Mouse (Mus musculus) lung, postnatal 0 days (tissue): ENCODE results near the gene Csdc2. TPM values are rescaled to one million over a fixed set of nuclear protein-coding genes. Genes with fewer than 3 reads are reported as not detected.

Experiments
- ATAC-seq: fragments of 200-750 bp; cut with Nextera tagmentation; 2 replicates; pipeline ENCODE4 v1.8.0; 2017; ENCODE audit warnings: moderate library complexity
- DNase-seq: peaks from one replicate; pipeline ENCODE4 v3.0.0-alpha.2; 2016; ENCODE audit warnings: low spot score
- H3K27ac ChIP-seq: fragments of 300-500 bp; sonication (generic); 2 replicates; pipeline ENCODE4 v1.5.1; 2014; ENCODE audit warnings: antibody characterized with exemption, mild to moderate bottlenecking, low read length, mixed read lengths
- H3K27me3 ChIP-seq: fragments of 300-500 bp; sonication (generic); replicated peaks from 2 replicates; pipeline ENCODE4 v1.6.1; 2014; ENCODE audit warnings: low read length, mixed read lengths; ENCODE audit not compliant: insufficient read depth
- H3K36me3 ChIP-seq: fragments of 300-500 bp; sonication (generic); 2 replicates; pipeline ENCODE4 v1.6.1; 2014; ENCODE audit warnings: low read length, mixed read lengths; ENCODE audit not compliant: insufficient read depth
- H3K4me1 ChIP-seq: fragments of 300-500 bp; sonication (generic); 2 replicates; pipeline ENCODE4 v1.6.1; 2014; ENCODE audit warnings: antibody characterized with exemption, low read depth, low read length, mixed read lengths; ENCODE audit not compliant: insufficient read depth
- H3K4me2 ChIP-seq: fragments of 300-500 bp; sonication (generic); replicated peaks from 2 replicates; pipeline ENCODE4 v1.6.1; 2014; ENCODE audit warnings: low read depth, mild to moderate bottlenecking, low read length, moderate library complexity, mixed read lengths
- H3K4me3 ChIP-seq: fragments of 300-500 bp; sonication (generic); 2 replicates; pipeline ENCODE4 v1.5.1; 2014; ENCODE audit warnings: low read depth, low read length
- H3K9ac ChIP-seq: fragments of 300-500 bp; sonication (generic); replicated peaks from 2 replicates; pipeline ENCODE4 v1.6.1; 2014; ENCODE audit warnings: low read depth, mild to moderate bottlenecking
- H3K9me3 ChIP-seq: fragments of 300-500 bp; sonication (generic); 2 replicates; pipeline ENCODE4 v1.6.1; 2016; ENCODE audit warnings: low read length, mixed read lengths
- CTCF ChIP-seq: IDR thresholded peaks from 2 replicates; pipeline ENCODE4 v1.5.1; 2016; ENCODE audit warnings: antibody characterized with exemption, mild to moderate bottlenecking
- EP300 ChIP-seq: IDR thresholded peaks from 2 replicates; pipeline ENCODE4 v1.6.1; 2016; ENCODE audit warnings: antibody characterized with exemption, mild to moderate bottlenecking, control low read depth
- WGBS: fragments of 180-500 bp; shearing (Covaris S2); extraction: QIAGEN DNeasy Blood & Tissue Kit; methylation state at CpG from one replicate; pipeline ENCODE4 v1.1.7; 2014; 5-methylcytosine and 5-hydroxymethylcytosine counted together
- polyA plus RNA-seq: library from polyadenylated mRNA; unstranded; fragments of >200 nt; fragmentation: Nextera tagmentation; extraction: Ambion mirVana; gene quantifications from 2 replicates; pipeline ENCODE4 v1.2.1, GENCODE M21; 2015

Csdc2 gene
- polyA plus RNA-seq, 1 experiment from 2014 or later = 3.8 TPM

DNA sequence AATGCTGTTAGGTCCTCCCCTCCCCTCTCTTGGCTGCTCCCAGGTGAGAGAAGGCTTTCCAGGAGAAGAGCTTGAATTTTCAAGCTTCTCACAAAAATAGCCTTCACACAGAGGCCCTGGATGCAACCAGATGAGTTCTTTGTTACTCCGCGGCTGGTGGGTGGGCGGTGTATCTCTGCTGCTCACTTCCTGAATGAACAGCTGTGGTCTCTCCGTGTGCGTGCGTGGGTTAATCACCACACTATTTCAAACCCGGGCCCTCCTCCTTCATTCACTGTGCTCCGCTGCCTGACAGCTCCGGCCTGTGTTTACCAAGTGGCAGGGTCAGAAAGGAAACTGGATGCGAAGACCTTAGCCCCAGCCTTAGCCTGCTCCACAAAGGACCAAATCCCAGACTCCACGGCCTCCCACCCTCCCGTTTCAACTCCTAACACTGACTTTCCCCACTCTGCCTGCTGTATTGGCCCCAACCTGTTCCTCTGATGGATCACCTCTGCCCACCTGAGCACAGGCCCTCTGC, 3.5 kb upstream of the Csdc2 start:
- no peaks in the 10 kb centered on the region; the same call in 1 of the 2 replicates for H3K4me1 ChIP-seq
- no peak overlapping the region for H3K9ac ChIP-seq
- no peak overlapping the region for H3K4me3 ChIP-seq
- H3K27ac ChIP-seq = no peak overlapping the region
- TF ChIP-seq CTCF (no peak), EP300 (no peak)
- 12% methylated on average over 12 of the region's 12 CpGs for WGBS
- no peaks in the 10 kb centered on the region for H3K36me3 ChIP-seq
- ATAC-seq (peak; percentile 8; the same call in 1 of the 2 replicates), DNase-seq (no peak)
- H3K9me3 ChIP-seq = no peaks in the 10 kb centered on the region
- no peak overlapping the region for H3K4me2 ChIP-seq
- H3K27me3 ChIP-seq = no peaks in the 10 kb centered on the region

DNA sequence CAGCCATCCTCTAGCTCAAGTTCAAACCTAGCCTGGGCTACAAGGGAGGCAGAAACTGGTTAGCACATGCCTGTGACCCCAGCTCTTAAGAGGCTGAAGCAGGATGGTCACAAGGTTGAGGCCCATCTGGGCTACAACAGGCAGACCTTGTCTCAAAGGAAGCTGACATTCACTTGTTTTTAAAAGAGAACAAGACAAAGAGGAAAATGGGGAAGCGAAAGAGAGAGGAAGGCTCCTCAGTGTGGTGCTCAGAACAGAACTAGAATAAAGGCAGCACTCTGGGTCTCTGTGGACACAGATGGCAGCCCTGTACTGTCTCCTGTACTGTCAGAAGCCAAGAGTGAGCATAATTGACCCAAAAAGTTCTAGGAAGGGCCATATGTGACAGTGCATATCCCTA, 2.6 kb upstream of the Csdc2 start:
- no peak for ATAC-seq
- TF ChIP-seq CTCF = no peak
- no peak for TF ChIP-seq EP300
- Histone ChIP-seq H3K9me3 (no peaks in the 10 kb centered on the region), H3K4me1 (no peaks in the 10 kb centered on the region; the same call in 1 of the 2 replicates), H3K27ac (no peak overlapping the region), H3K4me2 (no peak overlapping the region), H3K9ac (no peak overlapping the region), H3K4me3 (no peak overlapping the region), H3K27me3 (no peaks in the 10 kb centered on the region), H3K36me3 (no peaks in the 10 kb centered on the region)
- 89% methylated on average over 1 of the region's 1 CpGs for WGBS
- no peak for DNase-seq

DNA sequence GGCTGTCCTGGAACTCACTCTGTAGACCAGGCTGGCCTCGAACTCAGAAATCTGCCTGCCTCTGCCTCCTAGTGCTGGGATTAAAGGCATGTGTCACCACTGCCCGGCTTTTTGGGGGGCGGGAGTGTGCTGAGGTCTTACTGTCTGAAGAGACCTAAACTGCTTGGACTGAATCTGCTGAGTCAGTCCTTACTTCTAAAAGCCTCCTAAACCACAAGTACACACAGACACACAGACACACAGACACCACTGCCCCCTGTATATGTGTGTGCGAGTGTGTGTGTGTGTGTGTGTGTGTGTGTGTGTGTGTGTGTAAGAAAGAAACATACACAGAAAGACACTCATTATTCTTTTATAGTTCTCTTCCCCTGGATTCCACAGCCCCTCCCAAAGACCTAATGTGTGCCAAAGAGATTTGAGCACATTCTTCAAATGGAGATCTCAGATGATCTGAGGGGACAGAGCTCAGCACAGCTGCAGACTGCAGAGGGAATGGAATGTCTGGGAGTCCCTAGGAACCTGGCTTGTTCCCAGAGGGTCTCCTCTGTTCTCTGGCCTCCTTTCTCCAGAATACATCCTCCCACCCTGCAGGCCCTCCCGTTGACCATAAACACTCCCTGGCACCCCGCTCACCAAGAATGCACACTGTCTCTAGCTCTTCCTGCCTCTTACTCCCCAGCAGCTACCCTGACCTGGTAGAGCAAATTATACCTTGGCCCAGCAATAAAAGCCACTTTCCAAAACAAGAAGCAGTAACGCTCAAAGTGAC, 506 bp upstream of the Csdc2 start:
- no peak overlapping the region for H3K27ac ChIP-seq
- no peak overlapping the region for H3K9ac ChIP-seq

DNA sequence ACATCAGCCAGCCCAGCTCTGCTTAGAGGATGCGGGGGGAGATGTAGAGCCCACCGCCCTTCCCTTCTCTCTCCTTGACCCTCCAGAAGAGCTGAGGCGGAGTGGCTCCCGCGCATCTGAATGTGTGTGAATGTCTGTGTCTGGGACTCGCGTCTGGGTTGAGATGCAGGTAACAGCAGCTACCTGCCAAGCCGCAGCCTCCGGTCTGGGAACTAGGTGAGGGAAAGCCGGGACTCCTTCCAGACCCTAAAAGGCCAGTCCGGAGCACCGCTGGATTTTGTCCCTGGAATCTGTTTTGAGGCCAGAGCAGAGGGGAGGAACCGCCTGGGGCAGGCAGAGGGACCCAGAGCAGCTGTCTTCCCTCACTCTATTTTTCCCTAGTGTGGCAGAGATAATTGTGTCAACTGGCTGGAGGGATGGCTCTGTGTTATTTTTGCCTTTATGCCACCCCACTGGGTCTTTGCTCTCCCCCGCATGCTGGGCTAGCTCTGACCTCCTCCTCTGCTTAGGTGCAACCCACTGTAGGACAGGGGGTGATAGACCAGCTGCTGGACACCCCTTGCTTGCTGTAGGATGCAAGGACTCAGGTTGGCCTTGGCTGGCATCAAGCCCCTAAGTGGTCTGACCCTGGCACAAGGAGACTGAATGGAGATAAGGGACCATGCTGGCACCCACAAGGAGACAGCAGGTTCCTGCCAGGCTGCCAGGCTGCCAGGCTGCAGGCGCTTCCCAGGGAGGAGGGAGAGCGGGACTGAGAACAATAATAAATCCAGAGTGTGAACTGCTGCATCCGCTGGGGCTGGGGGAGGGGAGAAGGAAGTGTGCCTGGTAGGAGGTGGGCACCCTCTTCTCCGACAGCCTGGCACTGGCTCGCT, 776 bp downstream of the Csdc2 start:
- ATAC-seq = peak; percentile 29
- H3K4me3 ChIP-seq = peak overlapping the region; percentile 25
- peak overlapping the region; percentile 38; the same call in 1 of the 2 replicates for H3K27ac ChIP-seq
- DNase-seq = peak; percentile 39
- no peaks in the 10 kb centered on the region; the same call in 1 of the 2 replicates for H3K4me1 ChIP-seq
- no peaks in the 10 kb centered on the region for H3K9me3 ChIP-seq
- H3K36me3 ChIP-seq = no peaks in the 10 kb centered on the region
- 8% methylated on average over 17 of the region's 19 CpGs for WGBS
- H3K4me2 ChIP-seq = peak overlapping the region; percentile 44
- H3K27me3 ChIP-seq = no peaks in the 10 kb centered on the region
- TF ChIP-seq CTCF (no peak), EP300 (no peak)
- H3K9ac ChIP-seq = no peak overlapping the region; the same call in 1 of the 2 replicates

More for the DNA sequence above, 506 bp upstream of the Csdc2 start:
- WGBS = 53% methylated on average over 7 of the region's 7 CpGs
- Histone ChIP-seq H3K4me2 (peak overlapping the region; percentile 44; the same call in 1 of the 2 replicates), H3K9me3 (no peaks in the 10 kb centered on the region), H3K4me1 (no peaks in the 10 kb centered on the region; the same call in 1 of the 2 replicates), H3K36me3 (no peaks in the 10 kb centered on the region), H3K27me3 (no peaks in the 10 kb centered on the region), H3K4me3 (no peak overlapping the region)
- ATAC-seq (peak; percentile 23; the same call in 1 of the 2 replicates), DNase-seq (no peak)
- TF ChIP-seq EP300 (no peak), CTCF (no peak)

DNA sequence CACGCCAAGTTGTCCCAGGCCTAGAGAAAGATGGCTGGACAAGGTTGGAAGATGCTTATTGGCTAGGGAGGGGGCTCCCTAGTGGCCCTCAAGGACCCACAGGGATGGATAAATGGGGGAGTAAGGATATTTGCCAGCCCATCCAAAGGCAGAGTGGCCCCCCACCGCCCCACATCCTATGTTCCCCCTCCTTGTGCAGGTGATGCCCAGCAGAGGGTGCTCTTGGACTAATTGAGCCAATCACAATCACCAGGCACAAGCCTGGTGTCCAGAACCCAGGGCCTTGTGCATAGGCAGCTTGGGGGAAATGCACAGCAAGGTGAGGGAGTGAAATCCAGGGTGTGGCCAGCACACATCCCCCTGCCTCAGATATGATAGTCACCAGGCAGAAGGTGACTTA, 1.7 kb downstream of the Csdc2 start:
- Histone ChIP-seq H3K4me1 (no peaks in the 10 kb centered on the region; the same call in 1 of the 2 replicates), H3K4me3 (no peak overlapping the region), H3K4me2 (no peak overlapping the region), H3K36me3 (no peaks in the 10 kb centered on the region), H3K27me3 (no peaks in the 10 kb centered on the region), H3K9ac (no peak overlapping the region), H3K27ac (no peak overlapping the region), H3K9me3 (no peaks in the 10 kb centered on the region)
- 37% methylated on average over 2 of the region's 2 CpGs for WGBS
- DNase-seq (no peak), ATAC-seq (no peak)
- TF ChIP-seq EP300 = no peak
- TF ChIP-seq CTCF = peak; percentile 75

DNA sequence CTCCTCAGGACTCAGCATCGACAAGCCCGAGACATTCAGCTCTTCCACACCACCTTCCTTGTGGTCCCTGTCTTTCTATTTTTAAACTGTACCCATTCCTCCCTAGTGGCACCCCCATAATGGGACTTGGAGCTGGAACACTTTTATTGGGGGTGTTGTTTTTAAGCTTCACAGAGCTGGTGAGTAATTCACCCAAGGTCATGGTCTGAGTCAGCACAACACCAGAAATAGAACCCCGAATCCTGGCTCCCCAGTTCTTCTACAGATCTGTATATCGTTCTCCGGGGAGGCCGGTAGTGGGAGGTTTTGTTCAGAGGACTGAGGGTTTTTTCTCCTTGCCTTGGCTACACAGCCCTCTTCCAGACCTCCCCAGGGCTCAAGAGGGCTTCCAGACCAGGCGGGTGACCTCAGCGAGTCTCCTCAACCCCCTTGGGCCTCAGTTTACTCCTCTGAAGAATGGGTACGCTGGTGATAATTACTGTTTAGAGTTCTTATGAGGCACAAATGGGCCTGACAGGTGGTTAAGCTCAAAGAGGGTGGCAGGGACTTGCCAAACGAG, 2.7 kb downstream of the Csdc2 start:
- Histone ChIP-seq H3K36me3 (no peaks in the 10 kb centered on the region), H3K4me1 (no peaks in the 10 kb centered on the region; the same call in 1 of the 2 replicates), H3K4me3 (no peak overlapping the region), H3K9me3 (no peaks in the 10 kb centered on the region), H3K27ac (no peak overlapping the region), H3K27me3 (no peaks in the 10 kb centered on the region), H3K4me2 (no peak overlapping the region), H3K9ac (no peak overlapping the region)
- no peak for DNase-seq
- no peak for ATAC-seq
- TF ChIP-seq EP300 (no peak), CTCF (no peak)
- WGBS = 85% methylated on average over 10 of the region's 10 CpGs
